Mouse (Mus musculus) common myeloid progenitor, adult 5-6 weeks (primary cell): ENCODE results near the gene 9330159F19Rik. TPM values are rescaled to one million over a fixed set of nuclear protein-coding genes. Genes with fewer than 3 reads are reported as not detected.

Experiments used
- ATAC-seq: replicated peaks from 2 replicates; pipeline ENCODE4 v1.8.0; 2016; ENCODE audit warnings: low read depth, mild to moderate bottlenecking, moderate TSS enrichment, inconsistent platforms; ENCODE audit not compliant: poor library complexity, severe bottlenecking
- total RNA-seq: library from RNA; stranded (forward); fragments of 200-1000, 187-1606 nt; gene quantifications from 2 replicates; pipeline ENCODE4 v1.2.3, GENCODE M21; 2017

The 9330159F19Rik gene
- total RNA-seq = not detected in 2 replicates

- no peak for ATAC-seq
Measured at GRCm38 (mm10) chr10:29211453-29211852, at the start of gene 9330159F19Rik. TSS of gene 9330159F19Rik (plus strand) at chr10:29211606.

- no peak for ATAC-seq
Measured at GRCm38 (mm10) chr10:29161664-29162063, 49.7 kb upstream of the 9330159F19Rik start.

DNA sequence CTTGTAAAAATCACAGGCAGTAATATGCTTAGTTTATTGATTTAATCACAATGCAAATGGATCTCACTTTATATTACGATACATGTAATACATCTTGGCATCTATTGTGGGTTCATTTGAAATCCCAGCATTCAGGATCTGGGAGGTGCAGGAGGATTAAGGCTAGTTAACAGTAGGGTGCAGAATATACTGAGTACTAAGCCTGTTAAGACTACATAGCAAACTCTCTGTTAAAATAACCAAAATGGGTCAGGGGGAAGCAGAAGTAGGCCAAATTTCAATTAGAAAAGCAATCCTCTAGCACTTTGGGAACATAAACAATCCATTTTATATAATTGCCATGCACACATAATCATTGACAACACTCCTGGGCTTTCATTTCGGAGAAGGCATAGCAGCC is 37.6 kb upstream of the 9330159F19Rik start:
- no peak for ATAC-seq

DNA sequence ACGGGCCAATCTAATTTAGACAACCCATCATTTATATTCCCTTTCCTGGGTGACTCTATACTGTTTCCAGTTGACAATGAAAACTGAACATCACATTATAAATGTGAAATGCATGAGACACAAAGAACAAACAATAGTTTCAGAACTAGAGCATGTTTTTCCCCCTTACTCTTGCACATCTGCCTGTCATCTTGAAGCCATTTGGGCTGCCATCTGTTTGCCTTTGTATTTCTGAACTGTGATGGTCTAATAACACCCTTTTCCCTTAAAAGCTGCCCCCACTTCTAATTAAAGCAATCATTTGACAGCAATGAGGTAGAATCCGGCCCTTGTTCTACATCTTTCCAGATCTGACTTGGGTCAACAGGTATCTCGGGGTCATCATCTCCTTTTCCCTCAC is 35.8 kb upstream of the 9330159F19Rik start:
- no peak for ATAC-seq

DNA sequence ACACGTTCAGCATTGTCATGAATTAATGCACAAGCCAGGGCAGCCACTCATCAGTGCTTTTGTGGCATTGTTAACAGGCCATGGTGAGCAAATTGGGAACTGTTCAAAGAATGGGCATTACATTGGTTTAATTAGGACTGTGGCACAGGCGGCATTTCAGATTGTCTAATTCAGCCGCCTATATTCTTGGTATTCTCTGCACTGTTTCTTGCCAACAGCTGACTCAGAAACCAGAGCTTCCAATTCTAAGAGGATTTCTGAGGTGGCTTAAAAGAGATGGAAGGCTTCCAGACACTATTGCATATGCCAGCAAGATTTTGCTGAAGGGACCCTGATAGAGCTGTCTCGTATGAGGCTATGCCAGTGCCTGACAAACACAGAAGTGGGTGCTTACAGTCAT is 34.5 kb upstream of the 9330159F19Rik start:
- no peak for ATAC-seq

DNA sequence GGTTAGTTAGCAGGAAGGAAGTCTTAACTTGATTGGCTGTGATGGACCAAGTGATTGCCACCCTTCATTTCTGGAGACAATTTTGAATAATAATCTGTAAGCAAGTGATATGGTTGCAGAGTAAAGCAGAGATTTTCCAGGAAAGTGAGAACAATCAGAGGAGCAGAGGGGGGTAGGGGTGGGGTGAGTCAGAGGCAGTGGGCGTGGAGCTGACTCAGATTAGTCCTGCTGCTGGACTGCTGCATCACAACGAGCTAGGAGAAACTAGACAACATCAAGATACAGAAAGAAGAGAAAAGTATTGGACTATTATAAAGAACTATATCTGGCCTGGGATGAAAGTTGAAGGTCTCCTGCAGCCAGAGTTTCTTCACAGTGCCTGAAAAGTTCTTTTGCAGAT is 33.4 kb upstream of the 9330159F19Rik start:
- ATAC-seq = no peak

GRCm38 (mm10) chr10:29180210-29180609 is 31.2 kb upstream of the 9330159F19Rik start:
- ATAC-seq = no peak

DNA sequence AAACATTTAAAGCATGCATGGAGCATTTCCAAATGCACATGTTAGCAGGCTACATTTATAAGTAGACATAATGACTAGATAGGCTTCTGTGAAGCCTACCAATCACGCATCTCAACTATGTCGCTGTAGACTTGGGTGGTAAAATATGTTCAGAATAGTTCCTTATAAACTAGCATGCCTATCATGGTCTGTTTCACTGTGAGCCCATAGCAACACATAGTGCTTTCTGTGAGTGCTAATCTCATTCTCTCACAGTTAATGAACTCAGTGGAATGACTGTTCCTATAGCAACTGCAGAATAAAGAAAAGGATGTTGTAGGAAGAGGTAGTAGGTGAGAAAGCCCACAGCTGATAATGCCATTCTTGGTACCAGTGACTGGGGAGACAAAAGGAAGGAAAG is 30.4 kb upstream of the 9330159F19Rik start:
- no peak for ATAC-seq

- ATAC-seq = no peak
Measured at GRCm38 (mm10) chr10:29193769-29194168, 17.6 kb upstream of the 9330159F19Rik start.

GRCm38 (mm10) chr10:29196811-29197210 is 14.6 kb upstream of the 9330159F19Rik start:
- no peak for ATAC-seq

- no peak for ATAC-seq
Measured at GRCm38 (mm10) chr10:29198642-29199041, 12.8 kb upstream of the 9330159F19Rik start, which contains the start of gene Gm49353. TSS of gene Gm49353 (plus strand) at chr10:29198954.

DNA sequence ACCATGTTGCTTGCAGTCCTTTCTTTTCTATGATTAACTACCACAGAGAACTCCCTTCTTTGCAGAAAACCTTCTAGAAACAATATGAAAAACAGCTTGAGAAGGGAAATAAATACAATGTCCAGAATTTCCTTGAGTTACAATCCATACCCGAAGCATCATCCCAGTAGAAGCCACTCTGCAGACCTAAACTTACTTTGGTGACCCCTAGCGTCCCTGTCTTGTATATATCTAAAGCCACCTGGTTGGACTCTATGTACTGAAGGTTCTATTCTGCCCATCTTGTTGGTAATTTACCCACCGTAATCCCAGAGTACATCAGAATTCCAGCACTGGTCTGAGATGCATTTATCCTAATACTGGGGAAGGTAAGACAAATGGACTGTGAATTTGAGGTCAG is 11.6 kb upstream of the 9330159F19Rik start:
- ATAC-seq = no peak

DNA sequence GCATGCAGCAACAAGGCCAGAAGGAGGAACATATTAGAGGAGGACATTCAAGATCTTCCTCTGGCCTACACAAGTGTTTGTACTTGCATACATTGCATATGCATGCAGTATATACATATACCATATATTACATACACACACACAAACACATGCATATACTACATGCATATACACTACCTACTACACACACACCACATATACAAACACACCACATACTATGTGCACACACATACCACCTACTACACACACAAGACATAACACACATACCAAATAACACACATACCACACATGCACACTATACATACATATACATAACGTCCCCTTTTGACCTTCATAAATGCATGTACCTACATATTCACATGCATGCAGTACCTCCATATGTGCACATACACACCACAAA is 10.8 kb upstream of the 9330159F19Rik start:
- no peak for ATAC-seq

DNA sequence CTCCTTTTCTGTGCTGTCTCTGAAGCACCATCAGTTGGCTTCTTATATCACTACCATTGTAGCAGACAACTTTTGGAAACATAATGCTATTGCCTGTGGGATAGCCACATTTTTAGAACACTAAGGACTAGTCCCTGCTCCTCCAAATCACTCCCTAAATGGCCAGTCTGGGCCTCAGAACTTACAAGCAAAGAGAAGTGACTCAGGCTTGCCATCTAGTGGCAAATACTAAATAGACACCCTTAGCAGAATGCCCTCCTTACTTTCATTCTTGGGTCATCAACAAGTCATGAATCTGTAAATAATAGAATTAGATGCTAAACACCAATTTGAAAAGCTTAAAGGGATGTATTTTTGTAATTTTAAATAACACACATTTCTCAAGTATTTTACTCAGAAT is 4.7 kb upstream of the 9330159F19Rik start:
- ATAC-seq = peak; percentile 87; the same call in 1 of the 2 replicates

GRCm38 (mm10) chr10:29208735-29209134 is 2.7 kb upstream of the 9330159F19Rik start:
- no peak for ATAC-seq

- ATAC-seq = no peak
Measured at GRCm38 (mm10) chr10:29213534-29214100, 2.2 kb downstream of the 9330159F19Rik start.

DNA sequence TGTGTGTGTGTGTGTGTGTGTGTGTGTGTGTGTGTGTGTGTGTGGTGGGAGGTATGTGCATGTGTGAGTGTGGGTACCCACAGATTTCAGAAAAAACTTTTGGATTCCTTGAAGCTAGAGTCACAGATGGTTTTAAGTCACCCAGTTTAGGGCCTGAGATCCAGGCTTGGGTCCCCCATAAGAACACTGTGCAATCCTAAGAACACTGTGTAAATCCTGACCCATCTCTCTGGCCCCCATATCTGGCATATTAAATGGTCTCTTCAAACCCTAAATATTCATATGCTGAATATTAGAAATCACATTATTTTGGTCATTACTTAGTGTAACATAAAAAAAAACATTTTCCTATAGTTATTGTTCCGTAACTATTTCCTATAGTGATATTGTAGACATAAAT is 5.6 kb downstream of the 9330159F19Rik start:
- no peak for ATAC-seq

DNA sequence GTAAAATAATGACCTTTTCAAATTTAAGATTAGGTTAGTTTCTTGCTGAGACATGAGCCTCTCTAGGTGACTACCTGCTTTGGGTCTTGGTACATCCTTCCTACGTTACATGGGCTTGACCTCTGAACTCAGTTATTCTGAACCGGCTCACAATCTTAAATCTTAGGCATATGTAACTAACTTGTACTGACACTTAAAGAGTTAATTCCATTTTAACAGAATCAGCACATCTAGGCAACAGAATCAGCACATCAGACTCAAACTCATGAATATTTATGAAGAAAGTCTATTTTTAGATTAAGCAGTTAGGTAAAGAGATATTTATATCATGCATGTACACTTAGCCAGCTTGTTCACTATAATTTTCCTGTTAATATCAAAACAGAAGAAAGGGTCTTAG is 6.0 kb downstream of the 9330159F19Rik start:
- no peak for ATAC-seq

DNA sequence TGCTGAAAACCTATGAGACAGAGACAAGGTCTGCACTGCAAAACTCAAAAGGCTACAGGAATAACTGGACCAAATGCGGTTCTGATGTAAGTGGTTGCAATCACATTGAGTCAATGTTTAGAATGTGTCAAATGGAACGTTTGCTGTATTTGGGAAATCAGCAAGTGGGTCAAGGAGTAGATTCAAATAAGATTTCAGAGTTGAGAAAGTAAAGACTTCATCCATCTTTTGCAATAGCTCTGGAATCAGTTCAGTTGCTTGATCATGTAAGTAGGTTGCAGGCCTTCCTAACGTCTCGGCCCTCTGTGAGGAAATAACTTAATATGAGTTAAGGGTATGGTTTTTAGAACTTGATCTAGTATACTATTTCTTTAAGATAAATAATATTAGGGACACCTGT is 13.9 kb downstream of the 9330159F19Rik start:
- no peak for ATAC-seq

- no peak for ATAC-seq
Measured at GRCm38 (mm10) chr10:29231208-29231607, 19.8 kb downstream of the 9330159F19Rik start.
